Mouse (Mus musculus) stomach, postnatal 0 days (tissue): ENCODE data around the gene Zmynd8.

Experiments
- CTCF ChIP-seq: IDR thresholded peaks from 2 replicates; pipeline ENCODE4 v1.5.1; 2016; ENCODE audit warnings: antibody characterized with exemption, low read depth, mild to moderate bottlenecking, moderate library complexity
- EP300 ChIP-seq: optimal IDR thresholded peaks from 2 replicates; pipeline ENCODE3; 2016; ENCODE audit warnings: antibody characterized with exemption

GRCm38 (mm10) chr2:165888396-165888795 lies 10.4 kb downstream of the Zmynd8 start:
- TF ChIP-seq EP300 = no peak
- peak; percentile 30; the same call in 1 of the 2 replicates for TF ChIP-seq CTCF
